Mouse (Mus musculus): ENCODE measurements around the gene Gm3045.

GRCm38 (mm10) chr13:56471211-56471610 lies 44.8 kb downstream of the Gm3045 start:
- TF ChIP-seq TAL1 (IDR thresholded peaks at IDR 0.05; ENCODE audit: low read length) (no peak), GATA1 (IDR thresholded peaks at IDR 0.05; ENCODE audit: low read length) (no peak)
